Mouse (Mus musculus): ENCODE results near the gene Rdh7. TPM values are rescaled to one million over a fixed set of nuclear protein-coding genes. Genes with fewer than 3 reads are reported as not detected.

Gene Rdh7
- total RNA-seq, 4 experiments from 2014 or later: not detected

Other genes with a start within 250 kb of the Rdh7 start
- gene Stat6, start 245.8 kb downstream of the Rdh7 start, total RNA-seq (2022): 10 to 100 TPM in 3 of 4 experiments, 1 to 10 TPM in 1; 10.0 to 13.6 (median 11.3) TPM
- gene Nemp1, start 221.9 kb downstream of the Rdh7 start, total RNA-seq (2022): 1 to 10 TPM; 5.8 to 8.1 (median 7.6) TPM
- gene Nab2, start 220.2 kb downstream of the Rdh7 start, total RNA-seq (2022): 10 to 100 TPM; 45.3 to 51.6 (median 49.0) TPM
- 1 to 10 TPM in 2 of 4 experiments, under 1 TPM in 2; 0.56 to 1.7 (median 0.86) TPM for gene Myo1a, start 183.6 kb downstream of the Rdh7 start, total RNA-seq (2022)
- gene Tac2, start 164.3 kb downstream of the Rdh7 start, total RNA-seq (2022): 1 to 10 TPM; 3.4 to 7.7 (median 4.1) TPM
- gene Zbtb39, start 149.3 kb downstream of the Rdh7 start, total RNA-seq (2022): 10 to 100 TPM; 11.0 to 12.3 (median 11.3) TPM
- gene Gpr182, start 137.1 kb downstream of the Rdh7 start, total RNA-seq (2022): 1 to 10 TPM; 1.6 to 2.2 (median 1.9) TPM
- gene Rdh1, start 129.1 kb downstream of the Rdh7 start, total RNA-seq (2022): under 1 TPM; 0.07 to 0.25 (median 0.16) TPM
- under 1 TPM in 1 of 4 experiments, not detected in 3; 0.25 TPM for gene Rdh16f1, start 129.0 kb downstream of the Rdh7 start, total RNA-seq (2022)
- gene Rdh9, start 112.4 kb downstream of the Rdh7 start, total RNA-seq (2022): 1 to 10 TPM in 1 of 4 experiments, under 1 TPM in 2, not detected in 1; 0.41 to 1.1 (median 0.83) TPM
- gene Rdh16, start 87.7 kb downstream of the Rdh7 start, total RNA-seq (2022): under 1 TPM; 0.18 to 0.37 (median 0.22) TPM
- gene Rdh19, start 38.9 kb downstream of the Rdh7 start, total RNA-seq (2022): not detected
- gene Rdh16f2, start 22.3 kb downstream of the Rdh7 start, total RNA-seq (2022): not detected
- not detected for gene Sdr9c7, start 9.7 kb upstream of the Rdh7 start, total RNA-seq (2022)
- not detected for gene Hsd17b6, start 118.8 kb upstream of the Rdh7 start, total RNA-seq (2022)
- gene Prim1, start 126.4 kb upstream of the Rdh7 start, total RNA-seq (2022): 1 to 10 TPM; 6.0 to 9.1 (median 8.0) TPM
- gene Naca, start 146.8 kb upstream of the Rdh7 start, total RNA-seq (2022): 100 to 1,000 TPM; 310 to 353 (median 340) TPM
- gene Ptges3, start 170.1 kb upstream of the Rdh7 start, total RNA-seq (2022): 100 to 1,000 TPM; 128 to 136 (median 133) TPM
- gene Atp5b, start 194.5 kb upstream of the Rdh7 start, total RNA-seq (2022): 1,000 to 10,000 TPM; 1,554 to 1,727 (median 1,622) TPM
- 10 to 100 TPM; 38.8 to 50.0 (median 46.3) TPM for gene Baz2a, start 202.8 kb upstream of the Rdh7 start, total RNA-seq (2022)

Measured in layer of hippocampus, adult 8-10 months (tissue).